Mouse (Mus musculus) heart, postnatal 0 days (tissue): ENCODE results near the gene D10Wsu102e. TPM values are rescaled to one million over a fixed set of nuclear protein-coding genes. Genes with fewer than 3 reads are reported as not detected.
"Not testable (repeated sequence)": the region's sequence is repeated elsewhere in the genome, so short reads cannot be mapped to it uniquely, and the experiment has no call there.

Experiments
- ATAC-seq: fragments of 200-750 bp; cut with Nextera tagmentation; 2 replicates; pipeline ENCODE4 v1.8.0; 2017; ENCODE audit warnings: low read depth, moderate number of reproducible peaks, moderate library complexity; ENCODE audit not compliant: insufficient read depth
- DNase-seq: peaks from one replicate; pipeline ENCODE4 v3.0.0-alpha.2; 2016; ENCODE audit warnings: low spot score
- H3K27ac ChIP-seq: fragments of 300-500 bp; sonication (generic); 2 replicates; pipeline ENCODE4 v1.5.1; 2014; ENCODE audit warnings: low read depth, mild to moderate bottlenecking
- H3K27me3 ChIP-seq: fragments of 300-500 bp; sonication (generic); 2 replicates; pipeline ENCODE4 v1.6.1; 2014; ENCODE audit warnings: low read length, mixed read lengths; ENCODE audit not compliant: control insufficient read depth, insufficient read depth
- H3K36me3 ChIP-seq: fragments of 300-500 bp; sonication (generic); replicated peaks from 2 replicates; pipeline ENCODE4 v1.6.1; 2014; ENCODE audit warnings: low read length, mixed read lengths; ENCODE audit not compliant: control insufficient read depth, insufficient read depth
- H3K4me1 ChIP-seq: fragments of 300-500 bp; sonication (generic); 2 replicates; pipeline ENCODE4 v1.6.1; 2014; ENCODE audit warnings: antibody characterized with exemption; ENCODE audit not compliant: control insufficient read depth, insufficient read depth
- H3K4me2 ChIP-seq: fragments of 300-500 bp; sonication (generic); 2 replicates; pipeline ENCODE4 v1.6.1; 2014; ENCODE audit warnings: low read depth, mild to moderate bottlenecking, low read length, moderate library complexity
- H3K4me3 ChIP-seq: fragments of 300-500 bp; sonication (generic); 2 replicates; pipeline ENCODE4 v1.5.1; 2014; ENCODE audit warnings: low read depth, low read length
- H3K9ac ChIP-seq: fragments of 300-500 bp; sonication (generic); replicated peaks from 2 replicates; pipeline ENCODE4 v1.6.1; 2014; ENCODE audit warnings: low read depth, low read length, mixed read lengths
- H3K9me3 ChIP-seq: fragments of 300-500 bp; sonication (generic); replicated peaks from 2 replicates; pipeline ENCODE4 v1.6.1; 2016; ENCODE audit warnings: low read length; ENCODE audit not compliant: control insufficient read depth
- CTCF ChIP-seq: IDR thresholded peaks from 2 replicates; pipeline ENCODE4 v1.5.1; 2016; ENCODE audit warnings: antibody characterized with exemption, control low read depth, low read depth
- EP300 ChIP-seq: IDR thresholded peaks from 2 replicates; pipeline ENCODE4 v1.6.1; 2016; ENCODE audit warnings: antibody characterized with exemption, low read depth
- WGBS: fragments of 180-500 bp; shearing (Covaris S2); extraction: QIAGEN DNeasy Blood & Tissue Kit; methylation state at CpG from one replicate; pipeline ENCODE4 v1.1.7; 2014; 5-methylcytosine and 5-hydroxymethylcytosine counted together
- polyA plus RNA-seq: library from polyadenylated mRNA; unstranded; fragments of >200 nt; fragmentation: Nextera tagmentation; extraction: Ambion mirVana; gene quantifications from 2 replicates; pipeline ENCODE4 v1.2.1, GENCODE M21; 2015
- total RNA-seq: library from RNA; depleted of rRNA; stranded (reverse); fragments of >200 nt; gene quantifications from 2 replicates; pipeline ENCODE4 v1.2.3, GENCODE M21; 2014; ENCODE audit warnings: low replicate concordance

Gene D10Wsu102e
- total and polyA plus RNA-seq, 2 experiments from 2014 or later, result 0.18 to 0.88 TPM

- Histone ChIP-seq H3K9ac (no peak overlapping the region), H3K4me2 (peak overlapping the region; percentile 16), H3K9me3 (no peaks in the 10 kb centered on the region), H3K27me3 (no peaks in the 10 kb centered on the region), H3K27ac (0 out of 2 replicates have a peak overlapping the region, but pooled peaks have one; percentile 2), H3K4me1 (no peaks in the 10 kb centered on the region), H3K4me3 (no peak overlapping the region), H3K36me3 (no peaks in the 10 kb centered on the region)
- ATAC-seq, result no peak
- TF ChIP-seq EP300, result no peak
- TF ChIP-seq CTCF, result no peak
- WGBS, result 33% methylated on average over 7 of the region's 7 CpGs
- peak; percentile 8 for DNase-seq
Observed at GRCm38 (mm10) chr10:83347494-83347893, 12.5 kb upstream of the D10Wsu102e start.

GRCm38 (mm10) chr10:83350689-83351088, 9.3 kb upstream of the D10Wsu102e start:
- Histone ChIP-seq H3K36me3 (no peaks in the 10 kb centered on the region), H3K9me3 (no peaks in the 10 kb centered on the region), H3K4me2 (no peak overlapping the region), H3K27ac (no peak overlapping the region), H3K4me3 (no peak overlapping the region), H3K9ac (no peak overlapping the region), H3K27me3 (no peaks in the 10 kb centered on the region), H3K4me1 (peaks cover 7% of the 10 kb centered on the region; the same call in 1 of the 2 replicates)
- no peak for ATAC-seq
- WGBS, result 86% methylated on average over 2 of the region's 2 CpGs
- DNase-seq, result no peak
- TF ChIP-seq EP300, result no peak

- DNase-seq, ATAC-seq, H3K27me3 ChIP-seq, H3K36me3 ChIP-seq, H3K9me3 ChIP-seq, H3K4me3 ChIP-seq, H3K9ac ChIP-seq, H3K4me2 ChIP-seq, H3K27ac ChIP-seq, H3K4me1 ChIP-seq: not testable (repeated sequence)
- WGBS, result 80% methylated on average over 4 of the region's 4 CpGs
Observed at GRCm38 (mm10) chr10:83351779-83352178, 8.2 kb upstream of the D10Wsu102e start.

DNA sequence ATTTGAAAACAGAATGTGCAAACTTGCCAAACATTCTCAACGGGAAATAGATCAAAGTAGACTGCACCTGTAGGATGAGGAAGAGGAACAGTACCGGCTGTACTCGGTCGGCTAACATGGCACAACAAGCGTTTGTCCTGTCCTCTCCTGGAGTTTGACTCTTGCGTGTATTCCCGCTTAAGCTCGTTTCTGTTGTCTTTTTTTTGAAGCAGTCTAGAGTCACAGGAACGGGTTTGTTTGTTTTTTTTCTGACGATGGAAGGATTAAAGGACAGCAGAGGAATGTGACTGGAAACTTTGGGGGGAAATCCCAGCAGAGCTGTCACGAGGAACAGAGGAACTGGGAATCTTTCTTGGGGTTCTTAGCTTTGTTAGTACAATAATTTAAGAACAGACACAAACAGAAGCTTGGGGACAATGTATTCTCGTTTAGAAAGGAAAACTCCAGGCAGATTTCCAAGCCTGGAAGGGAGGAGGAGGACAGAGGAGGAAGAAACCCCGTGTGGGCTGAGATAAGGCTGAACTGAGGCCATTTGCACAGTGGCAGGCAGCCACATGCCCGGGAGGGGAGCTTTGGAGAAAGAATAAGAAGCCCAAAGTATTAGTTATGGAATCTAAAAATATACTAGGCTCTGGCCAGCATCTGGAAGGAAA, 6.2 kb upstream of the D10Wsu102e start:
- 22% methylated on average over 14 of the region's 14 CpGs for WGBS
- H3K27ac ChIP-seq, result peak overlapping the region; percentile 45
- no peak overlapping the region for H3K4me3 ChIP-seq
- peak overlapping the region; percentile 42 for H3K4me2 ChIP-seq
- DNase-seq (peak; percentile 67), ATAC-seq (peak; percentile 72)
- H3K9me3 ChIP-seq, result no peaks in the 10 kb centered on the region
- TF ChIP-seq EP300, result no peak
- no peak for TF ChIP-seq CTCF
- peaks cover 7% of the 10 kb centered on the region; the same call in 1 of the 2 replicates for H3K4me1 ChIP-seq
- no peaks in the 10 kb centered on the region for H3K36me3 ChIP-seq
- H3K27me3 ChIP-seq, result no peaks in the 10 kb centered on the region
- H3K9ac ChIP-seq, result 0 out of 2 replicates have a peak overlapping the region, but pooled peaks have one; percentile 11

GRCm38 (mm10) chr10:83354333-83354719, 5.7 kb upstream of the D10Wsu102e start:
- no peak overlapping the region for H3K9ac ChIP-seq
- no peak overlapping the region for H3K4me3 ChIP-seq
- H3K36me3 ChIP-seq, result no peaks in the 10 kb centered on the region
- H3K4me2 ChIP-seq, result peak overlapping the region; percentile 42
- H3K4me1 ChIP-seq, result peaks cover 8% of the 10 kb centered on the region
- TF ChIP-seq CTCF (peak; percentile 42), EP300 (no peak)
- WGBS, result 41% methylated on average over 8 of the region's 8 CpGs
- H3K27ac ChIP-seq, result peak overlapping the region; percentile 45
- H3K9me3 ChIP-seq, result no peaks in the 10 kb centered on the region
- no peaks in the 10 kb centered on the region for H3K27me3 ChIP-seq
- ATAC-seq, result 0 out of 2 replicates have a peak, but pooled peaks have one; percentile 53
- peak; percentile 31 for DNase-seq

DNA sequence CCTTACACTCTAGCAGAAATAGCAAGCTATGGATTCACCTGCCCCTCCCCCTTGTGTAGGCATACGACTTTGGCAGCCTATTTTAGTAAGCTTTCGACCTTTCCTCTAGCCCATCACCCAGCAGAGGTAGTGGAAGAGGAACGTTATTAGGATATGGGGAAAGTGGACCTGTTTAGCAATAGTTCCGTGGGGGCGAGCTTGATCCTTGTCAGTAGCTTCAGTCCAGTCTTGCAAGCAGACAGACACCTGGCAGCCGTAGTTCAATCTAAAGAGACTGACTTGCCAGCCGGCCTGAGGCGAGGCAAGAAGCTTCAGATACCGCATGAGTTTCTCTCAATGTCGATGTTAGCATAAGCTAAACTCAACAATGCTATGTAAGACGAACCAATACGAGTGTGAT, 3.6 kb upstream of the D10Wsu102e start:
- Histone ChIP-seq H3K4me3 (no peak overlapping the region), H3K9ac (no peak overlapping the region), H3K4me2 (no peak overlapping the region), H3K27me3 (no peaks in the 10 kb centered on the region), H3K27ac (no peak overlapping the region), H3K9me3 (no peaks in the 10 kb centered on the region), H3K4me1 (peaks cover 12% of the 10 kb centered on the region), H3K36me3 (no peaks in the 10 kb centered on the region)
- 75% methylated on average over 12 of the region's 12 CpGs for WGBS
- ATAC-seq (no peak), DNase-seq (no peak)
- TF ChIP-seq CTCF (no peak), EP300 (no peak)
